Mouse (Mus musculus) kidney, embryonic 14.5 days (tissue): ENCODE results near the gene Enah. TPM values are rescaled to one million over a fixed set of nuclear protein-coding genes. Genes with fewer than 3 reads are reported as not detected.

ENCODE experiments used
- ATAC-seq: fragments of 200-750 bp; cut with Nextera tagmentation; 2 replicates; pipeline ENCODE4 v1.8.0; 2017; ENCODE audit warnings: moderate number of reproducible peaks, mild to moderate bottlenecking, moderate TSS enrichment, moderate library complexity; ENCODE audit not compliant: low FRiP score, low TSS enrichment
- H3K27ac ChIP-seq: fragments of 300-500 bp; sonication (generic); 2 replicates; pipeline ENCODE4 v1.5.1; 2014; ENCODE audit warnings: low read depth, mild to moderate bottlenecking, low read length, moderate library complexity, mixed read lengths
- H3K27me3 ChIP-seq: fragments of 300-500 bp; sonication (generic); 2 replicates; pipeline ENCODE4 v1.6.1; 2014; ENCODE audit warnings: mild to moderate bottlenecking, low read length; ENCODE audit not compliant: control insufficient read depth, insufficient read depth
- H3K36me3 ChIP-seq: fragments of 300-500 bp; sonication (generic); 2 replicates; pipeline ENCODE4 v1.6.1; 2014; ENCODE audit warnings: low read length, mixed read lengths; ENCODE audit not compliant: control insufficient read depth, insufficient read depth
- H3K4me1 ChIP-seq: fragments of 300-500 bp; sonication (generic); 2 replicates; pipeline ENCODE4 v1.6.1; 2014; ENCODE audit warnings: low read length, mixed read lengths; ENCODE audit not compliant: control insufficient read depth, insufficient read depth
- H3K4me2 ChIP-seq: fragments of 300-500 bp; sonication (generic); replicated peaks from 2 replicates; pipeline ENCODE4 v1.6.1; 2014; ENCODE audit warnings: low read depth, mild to moderate bottlenecking, low read length
- H3K4me3 ChIP-seq: fragments of 300-500 bp; sonication (generic); 2 replicates; pipeline ENCODE4 v1.5.1; 2014; ENCODE audit warnings: mild to moderate bottlenecking, low read length
- H3K9ac ChIP-seq: fragments of 300-500 bp; sonication (generic); 2 replicates; pipeline ENCODE4 v1.6.1; 2014; ENCODE audit warnings: low read depth, mild to moderate bottlenecking, low read length, moderate library complexity
- H3K9me3 ChIP-seq: fragments of 300-500 bp; sonication (generic); 2 replicates; pipeline ENCODE4 v1.6.1; 2016; ENCODE audit warnings: low read length; ENCODE audit not compliant: control insufficient read depth
- WGBS: fragments of 180-500 bp; shearing (Covaris S2); extraction: QIAGEN DNeasy Blood & Tissue Kit; methylation state at CpG from one replicate; pipeline ENCODE4 v1.1.7; 2014; 5-methylcytosine and 5-hydroxymethylcytosine counted together
- polyA plus RNA-seq: library from polyadenylated mRNA; unstranded; fragments of >200 nt; fragmentation: Nextera tagmentation; extraction: Ambion mirVana; gene quantifications from 2 replicates; pipeline ENCODE4 v1.2.1, GENCODE M21; 2014

Enah gene
- polyA plus RNA-seq: 25.6 and 28.8 TPM in 2 replicates

DNA sequence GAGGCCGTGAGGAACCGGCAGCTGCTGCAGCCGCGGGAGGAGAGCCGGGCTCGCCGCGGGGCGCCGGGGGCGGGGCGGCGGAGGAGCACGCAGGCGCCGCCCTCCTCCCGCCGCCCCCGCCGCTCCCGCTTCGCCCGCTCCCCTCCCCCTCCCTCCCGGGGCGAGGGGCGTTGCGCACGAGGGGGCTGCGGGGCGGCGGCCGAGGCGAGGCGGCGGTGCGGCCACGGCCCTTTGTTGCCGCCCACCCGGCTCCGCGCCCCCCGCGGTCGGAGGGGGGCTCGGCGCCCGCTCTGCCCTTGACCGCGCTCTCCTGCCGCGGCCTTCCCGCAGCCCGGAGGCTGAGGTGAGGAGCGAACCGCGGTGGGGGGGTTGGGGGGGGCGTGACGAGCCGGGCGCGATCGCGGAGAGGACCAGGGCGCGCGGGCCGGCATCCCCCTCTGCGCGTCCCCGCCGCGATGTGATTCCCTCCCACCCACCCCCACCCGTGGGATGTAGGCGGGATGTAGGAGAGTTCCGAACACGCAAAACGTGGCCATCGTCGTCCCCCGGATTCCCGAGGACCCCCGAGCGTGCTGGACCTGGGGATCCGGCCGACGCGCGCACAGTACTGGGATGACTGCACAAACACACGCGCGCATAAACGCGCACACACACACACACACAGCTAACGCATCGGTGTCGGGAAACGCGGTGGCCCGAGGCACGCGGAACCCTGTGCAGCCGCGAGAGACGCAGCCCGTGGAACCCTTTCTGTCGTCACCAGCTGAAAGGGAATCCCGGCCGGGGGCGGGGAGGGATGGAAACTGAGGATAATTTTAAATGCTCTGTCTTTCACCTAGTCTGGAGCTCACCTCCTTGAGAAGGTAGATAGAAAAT is at the start of gene Enah:
Gene Enah (minus strand): TSS at position 65 of the 876 bp plus-strand sequence.
- peak within 1 kb of the TSS; percentile 92 for H3K27ac ChIP-seq
- peak; percentile 84 for ATAC-seq
- no peaks in the 10 kb centered on the region for H3K36me3 ChIP-seq
- H3K27me3 ChIP-seq: no peaks in the 10 kb centered on the region
- H3K4me1 ChIP-seq: peaks cover 3% of the 10 kb centered on the region; the same call in 1 of the 2 replicates
- peak within 1 kb of the TSS; percentile 97 for H3K9ac ChIP-seq
- under 1% methylated on average over 50 of the region's 109 CpGs for WGBS
- H3K4me2 ChIP-seq: peak within 1 kb of the TSS; percentile 90
- H3K4me3 ChIP-seq: peak within 1 kb of the TSS; percentile 93
- no peaks in the 10 kb centered on the region for H3K9me3 ChIP-seq

DNA sequence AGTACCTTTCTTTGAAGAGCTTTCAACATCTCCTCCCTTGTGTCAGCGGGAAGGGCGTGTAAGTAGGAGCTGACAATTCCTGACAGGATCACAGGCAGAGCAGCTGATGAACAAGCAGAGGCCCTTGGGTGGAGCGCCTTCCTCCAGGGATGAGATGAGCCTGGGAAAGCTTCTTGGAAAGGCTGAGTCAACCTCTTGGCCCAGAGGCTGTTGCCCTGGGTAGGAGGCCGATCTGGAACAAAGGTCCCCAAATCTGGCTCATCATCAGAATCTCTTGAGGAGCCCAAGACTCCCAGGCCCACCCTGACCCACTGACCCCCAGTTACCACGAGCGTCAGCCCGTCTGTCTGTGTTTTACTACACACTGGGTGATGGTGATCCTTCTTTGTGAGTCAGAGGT is 48.3 kb upstream of the Enah start:
- H3K9ac ChIP-seq: no peak overlapping the region
- H3K9me3 ChIP-seq: no peaks in the 10 kb centered on the region
- no peaks in the 10 kb centered on the region for H3K4me1 ChIP-seq
- no peak overlapping the region for H3K4me2 ChIP-seq
- no peak overlapping the region for H3K27ac ChIP-seq
- no peaks in the 10 kb centered on the region for H3K36me3 ChIP-seq
- no peak overlapping the region for H3K4me3 ChIP-seq
- WGBS: 91% methylated on average over 7 of the region's 7 CpGs
- ATAC-seq: no peak
- H3K27me3 ChIP-seq: no peaks in the 10 kb centered on the region

DNA sequence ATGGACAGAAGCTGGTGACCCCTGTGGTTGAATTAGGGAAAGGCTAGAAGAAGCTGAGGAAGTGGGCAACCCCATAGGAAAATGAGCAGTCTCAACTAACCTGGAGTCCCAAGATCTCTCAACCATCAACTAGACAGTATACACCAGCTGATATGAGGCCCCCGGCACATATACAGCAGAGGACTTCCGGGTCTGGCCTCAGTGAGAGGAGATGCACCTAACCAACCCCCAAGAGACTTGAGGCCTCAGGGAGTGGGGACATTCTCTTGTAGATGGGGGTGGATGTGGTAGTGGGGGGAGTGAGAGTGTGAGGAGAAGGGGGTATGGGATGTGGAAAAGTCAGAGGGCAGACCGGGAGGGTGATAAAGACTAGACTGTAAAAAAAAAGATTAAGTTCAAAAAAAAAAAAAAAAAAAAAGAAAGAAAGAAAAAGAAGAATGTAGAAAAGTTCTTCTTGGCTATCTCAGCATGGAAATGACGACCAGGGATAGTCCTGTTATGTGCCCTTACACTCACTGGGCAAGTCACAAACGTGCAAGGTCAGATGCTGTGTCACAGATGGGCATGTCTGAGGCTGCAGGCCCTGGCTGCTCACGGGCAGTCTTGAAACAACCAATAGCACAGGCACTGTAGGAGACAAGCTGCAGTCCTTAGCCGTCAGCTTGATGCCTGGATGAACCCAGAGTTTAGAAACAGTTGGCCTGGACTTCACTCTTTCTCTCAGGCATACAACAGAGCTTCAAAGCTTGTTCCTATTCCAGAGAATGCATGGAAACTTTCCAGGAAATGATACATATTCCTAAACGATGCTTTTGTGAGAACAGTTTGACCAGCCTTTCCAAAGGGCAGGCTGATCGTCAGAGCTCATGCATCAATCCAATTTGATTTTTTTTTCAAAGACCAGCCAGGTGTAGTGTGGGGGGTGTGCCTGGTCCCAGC is 47.0 kb upstream of the Enah start:
- Histone ChIP-seq H3K4me3 (no peak overlapping the region), H3K4me1 (no peaks in the 10 kb centered on the region), H3K27ac (no peak overlapping the region), H3K27me3 (no peaks in the 10 kb centered on the region), H3K4me2 (no peak overlapping the region), H3K36me3 (no peaks in the 10 kb centered on the region), H3K9ac (no peak overlapping the region), H3K9me3 (no peaks in the 10 kb centered on the region)
- no peak for ATAC-seq
- WGBS: 67% methylated on average over 9 of the region's 9 CpGs

DNA sequence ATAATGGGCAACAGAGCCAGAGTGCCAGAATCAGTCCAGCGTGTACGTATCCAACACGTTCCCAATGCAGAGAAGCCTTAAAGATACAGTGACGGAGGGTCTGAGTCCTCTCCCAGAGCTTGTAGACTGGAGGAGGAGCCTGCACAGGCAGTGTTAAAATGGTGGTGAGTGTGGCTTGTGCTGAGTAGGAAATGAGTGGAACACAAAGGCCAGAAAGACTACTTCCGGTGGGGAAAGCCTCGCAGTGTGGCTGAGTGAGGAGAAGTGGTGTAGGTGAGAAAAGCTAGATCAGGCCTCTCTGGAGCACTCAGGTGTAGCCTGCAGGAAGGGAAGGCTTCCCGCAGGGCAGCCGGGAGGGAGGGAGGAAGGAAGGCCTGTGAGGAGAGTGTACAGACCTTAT is 43.9 kb upstream of the Enah start:
- 59% methylated on average over 8 of the region's 8 CpGs for WGBS
- ATAC-seq: no peak
- Histone ChIP-seq H3K9ac (peak overlapping the region; percentile 4; the same call in 1 of the 2 replicates), H3K4me2 (no peak overlapping the region), H3K4me1 (no peaks in the 10 kb centered on the region), H3K9me3 (no peaks in the 10 kb centered on the region), H3K27ac (no peak overlapping the region), H3K36me3 (no peaks in the 10 kb centered on the region), H3K4me3 (no peak overlapping the region), H3K27me3 (no peaks in the 10 kb centered on the region)

DNA sequence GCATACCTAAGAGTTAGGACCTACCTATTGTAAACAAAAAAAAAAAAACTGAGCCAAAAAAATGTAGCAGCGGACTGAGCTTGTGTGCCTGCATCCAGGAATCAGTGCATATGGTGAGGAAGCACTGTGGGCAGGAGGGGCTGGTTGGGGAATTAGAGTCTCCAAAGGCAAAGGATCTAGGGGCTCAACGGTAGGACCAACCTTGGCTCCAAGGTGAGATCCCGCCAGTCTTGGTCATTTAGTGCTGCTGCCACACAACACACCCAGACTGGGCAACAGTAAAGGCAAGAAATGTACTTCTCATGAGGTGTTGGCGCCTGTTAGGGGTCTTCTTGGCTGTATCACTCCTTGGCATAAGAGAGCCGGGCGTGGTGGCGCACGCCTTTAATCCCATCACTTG is 43.0 kb upstream of the Enah start:
- Histone ChIP-seq H3K4me1 (no peaks in the 10 kb centered on the region), H3K4me3 (no peak overlapping the region), H3K36me3 (no peaks in the 10 kb centered on the region), H3K27me3 (no peaks in the 10 kb centered on the region), H3K4me2 (no peak overlapping the region), H3K9me3 (no peaks in the 10 kb centered on the region), H3K9ac (no peak overlapping the region), H3K27ac (no peak overlapping the region)
- ATAC-seq: no peak
- 97% methylated on average over 8 of the region's 8 CpGs for WGBS

DNA sequence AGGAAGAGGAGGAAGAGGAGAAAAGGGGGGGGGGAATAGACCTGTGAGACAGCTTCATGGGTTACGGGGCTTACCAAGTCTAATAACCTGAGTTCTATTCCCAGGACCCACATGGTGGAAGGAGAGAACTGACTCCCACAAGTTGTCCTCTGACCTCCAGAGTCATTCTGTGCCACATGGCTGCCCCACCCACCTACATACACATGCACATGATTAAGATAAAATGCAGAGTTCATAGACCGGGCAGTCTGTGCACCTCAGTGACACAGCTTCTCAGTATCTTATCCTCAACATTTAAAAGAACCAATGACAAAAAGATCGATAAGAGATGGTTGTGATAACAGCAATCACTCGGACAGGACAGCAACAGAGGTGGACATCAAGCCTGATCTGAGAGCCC is 41.4 kb upstream of the Enah start:
- H3K36me3 ChIP-seq: no peaks in the 10 kb centered on the region
- no peaks in the 10 kb centered on the region for H3K27me3 ChIP-seq
- H3K9me3 ChIP-seq: no peaks in the 10 kb centered on the region
- H3K4me2 ChIP-seq: no peak overlapping the region
- 88% methylated on average over 4 of the region's 4 CpGs for WGBS
- H3K9ac ChIP-seq: no peak overlapping the region
- no peak overlapping the region for H3K4me3 ChIP-seq
- H3K27ac ChIP-seq: no peak overlapping the region
- no peak for ATAC-seq
- no peaks in the 10 kb centered on the region for H3K4me1 ChIP-seq

DNA sequence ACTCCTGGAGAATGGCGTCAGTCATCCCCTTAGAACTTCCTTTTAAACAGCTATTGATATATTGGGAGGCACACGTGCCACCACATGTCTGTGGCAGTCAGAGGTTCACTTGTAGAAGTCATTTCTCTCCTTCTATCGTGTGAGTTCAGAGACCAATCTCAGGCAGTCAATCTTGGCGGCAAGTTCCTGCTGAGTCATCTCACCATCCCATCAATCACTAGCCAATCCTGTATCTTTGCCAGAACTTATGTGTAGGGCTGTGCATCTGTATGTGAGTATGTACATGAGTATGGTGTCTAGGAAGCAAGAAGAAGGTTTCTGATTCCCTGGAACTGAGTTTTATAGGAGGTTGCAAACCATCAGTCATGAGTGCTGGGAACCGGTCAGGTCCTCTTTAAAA is 40.0 kb upstream of the Enah start:
- Histone ChIP-seq H3K9ac (no peak overlapping the region), H3K4me2 (no peak overlapping the region), H3K4me1 (peaks cover 4% of the 10 kb centered on the region; the same call in 1 of the 2 replicates), H3K9me3 (no peaks in the 10 kb centered on the region), H3K27ac (no peak overlapping the region), H3K27me3 (no peaks in the 10 kb centered on the region), H3K36me3 (no peaks in the 10 kb centered on the region), H3K4me3 (no peak overlapping the region)
- 80% methylated on average over 5 of the region's 5 CpGs for WGBS
- ATAC-seq: no peak

DNA sequence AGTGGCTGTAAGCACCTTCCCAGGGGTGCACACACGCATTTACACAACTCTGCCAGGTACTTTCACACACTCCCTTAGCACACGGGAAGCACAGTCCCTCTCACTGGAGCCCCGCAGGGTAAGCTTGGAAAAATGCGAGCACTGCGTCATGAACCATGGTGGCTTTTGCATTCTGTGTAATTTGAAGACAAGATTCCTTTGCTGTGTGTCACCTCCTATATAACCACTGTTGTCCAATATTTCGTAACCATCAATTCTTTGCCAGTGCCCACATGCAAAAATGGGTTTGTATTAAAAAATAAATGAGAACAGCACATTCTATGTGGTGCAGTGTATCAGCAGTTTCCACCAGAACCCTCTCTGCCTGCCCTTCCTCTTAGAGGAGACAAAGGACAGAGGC is 38.2 kb upstream of the Enah start:
- 77% methylated on average over 6 of the region's 6 CpGs for WGBS
- H3K9ac ChIP-seq: no peak overlapping the region
- no peaks in the 10 kb centered on the region for H3K9me3 ChIP-seq
- H3K4me3 ChIP-seq: no peak overlapping the region
- H3K4me2 ChIP-seq: no peak overlapping the region
- H3K27me3 ChIP-seq: no peaks in the 10 kb centered on the region
- H3K36me3 ChIP-seq: no peaks in the 10 kb centered on the region
- no peak for ATAC-seq
- H3K27ac ChIP-seq: no peak overlapping the region
- H3K4me1 ChIP-seq: peaks cover 7% of the 10 kb centered on the region; the same call in 1 of the 2 replicates
